Mouse (Mus musculus): ENCODE data around the gene Hnrnph1. TPM values are rescaled to one million over a fixed set of nuclear protein-coding genes. Genes with fewer than 3 reads are reported as not detected.

The Hnrnph1 gene
- polyA plus RNA-seq, 1 experiment from 2014 or later, result 500 TPM

DNA sequence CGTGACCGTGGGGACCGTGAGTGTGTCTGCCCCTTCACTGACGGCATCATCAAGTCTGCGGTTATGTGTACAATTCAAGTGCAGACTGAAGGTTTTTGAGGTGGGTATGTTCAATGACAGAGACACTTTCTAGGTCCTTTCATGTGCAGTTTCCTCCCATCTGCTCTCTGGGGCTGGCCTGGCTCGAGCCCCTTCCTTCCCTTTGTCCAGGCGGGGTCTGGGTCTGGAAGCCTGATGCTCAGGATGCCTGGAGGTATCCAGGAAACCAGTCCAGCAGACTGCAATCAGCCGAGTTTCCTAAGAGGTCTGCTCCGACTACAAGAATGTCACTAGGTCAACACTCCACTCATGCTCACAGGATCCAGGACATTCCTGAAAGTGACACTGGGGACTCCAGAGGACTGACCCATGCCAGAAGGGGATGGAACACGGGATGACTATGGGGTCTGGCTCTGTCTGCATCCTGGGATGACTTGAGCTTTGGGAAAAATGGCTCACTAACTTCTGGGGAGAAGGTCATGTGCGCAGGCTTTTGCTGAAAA lies 20.0 kb downstream of the Hnrnph1 start:
- H3K4me2 ChIP-seq (replicated peaks; ENCODE audit: low read depth, low read length), result no peak overlapping the region
- H3K9ac ChIP-seq (replicated peaks; ENCODE audit: low read length), result no peak overlapping the region
- no peaks in the 10 kb centered on the region for H3K4me1 ChIP-seq (ENCODE audit: insufficient read depth, low read length)
- no peak for ATAC-seq (ENCODE audit: low FRiP score, low TSS enrichment)
- H3K9me3 ChIP-seq (ENCODE audit: low read length), result no peaks in the 10 kb centered on the region
- H3K27ac ChIP-seq (ENCODE audit: low read length), result no peak overlapping the region
- H3K36me3 ChIP-seq (ENCODE audit: insufficient read depth, low read length), result peaks cover 54% of the 10 kb centered on the region
- no peaks in the 10 kb centered on the region for H3K27me3 ChIP-seq (ENCODE audit: insufficient read depth, low read length)
- 78% methylated on average over 11 of the region's 11 CpGs for WGBS
- H3K4me3 ChIP-seq (ENCODE audit: low read length), result no peak overlapping the region

DNA sequence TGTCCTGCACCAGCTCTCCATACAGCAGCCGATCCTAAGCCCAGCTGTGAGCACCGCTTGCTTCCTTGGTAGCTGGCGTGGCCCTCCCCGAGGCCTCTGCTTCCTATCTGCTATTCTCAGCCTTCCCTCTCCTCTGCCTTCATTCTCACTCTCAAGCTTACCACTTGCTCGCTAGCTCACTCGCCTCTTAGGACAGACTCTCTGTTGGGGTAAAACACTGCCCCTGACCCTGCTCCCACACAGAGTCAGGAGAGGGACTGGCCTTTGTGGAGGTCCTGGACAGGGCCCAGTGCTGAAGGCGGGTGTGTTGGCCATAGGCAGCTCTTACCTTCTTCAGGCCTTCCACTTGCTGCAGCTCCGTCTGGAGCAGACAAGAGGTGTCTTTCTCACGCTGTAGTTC lies 20.5 kb downstream of the Hnrnph1 start:
- 82% methylated on average over 9 of the region's 9 CpGs for WGBS
- Histone ChIP-seq H3K9ac (replicated peaks; ENCODE audit: low read length) (no peak overlapping the region), H3K27ac (ENCODE audit: low read length) (no peak overlapping the region), H3K4me3 (ENCODE audit: low read length) (no peak overlapping the region), H3K4me2 (replicated peaks; ENCODE audit: low read depth, low read length) (no peak overlapping the region), H3K9me3 (ENCODE audit: low read length) (no peaks in the 10 kb centered on the region), H3K27me3 (ENCODE audit: insufficient read depth, low read length) (no peaks in the 10 kb centered on the region), H3K36me3 (ENCODE audit: insufficient read depth, low read length) (peaks cover 55% of the 10 kb centered on the region), H3K4me1 (ENCODE audit: insufficient read depth, low read length) (no peaks in the 10 kb centered on the region)
- no peak for ATAC-seq (ENCODE audit: low FRiP score, low TSS enrichment)

DNA sequence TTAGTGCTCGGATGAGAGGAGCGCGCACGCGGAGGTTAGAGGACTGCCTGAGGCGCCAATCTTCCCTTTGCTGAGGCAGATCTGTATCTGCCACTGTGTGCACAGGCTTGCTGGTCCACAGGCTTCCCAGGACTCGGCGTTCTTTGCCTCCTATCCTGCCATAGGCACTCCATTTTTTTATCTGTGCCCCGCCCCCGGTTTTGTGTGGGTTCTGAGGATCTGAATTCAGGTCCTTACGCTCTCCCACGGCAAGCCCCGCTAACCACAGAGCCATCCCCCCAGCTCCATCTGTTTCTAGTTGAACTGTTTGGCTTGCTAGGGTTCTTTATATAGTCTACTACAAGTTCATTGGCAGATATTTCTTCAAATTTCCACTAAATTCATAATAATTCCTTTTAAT lies 22.0 kb downstream of the Hnrnph1 start:
- Histone ChIP-seq H3K27me3 (ENCODE audit: insufficient read depth, low read length) (no peaks in the 10 kb centered on the region), H3K27ac (ENCODE audit: low read length) (no peak overlapping the region), H3K9me3 (ENCODE audit: low read length) (no peaks in the 10 kb centered on the region), H3K4me3 (ENCODE audit: low read length) (no peak overlapping the region), H3K4me2 (replicated peaks; ENCODE audit: low read depth, low read length) (no peak overlapping the region), H3K36me3 (ENCODE audit: insufficient read depth, low read length) (peaks cover 53% of the 10 kb centered on the region), H3K4me1 (ENCODE audit: insufficient read depth, low read length) (no peaks in the 10 kb centered on the region), H3K9ac (replicated peaks; ENCODE audit: low read length) (no peak overlapping the region)
- 87% methylated on average over 13 of the region's 13 CpGs for WGBS
- no peak for ATAC-seq (ENCODE audit: low FRiP score, low TSS enrichment)

DNA sequence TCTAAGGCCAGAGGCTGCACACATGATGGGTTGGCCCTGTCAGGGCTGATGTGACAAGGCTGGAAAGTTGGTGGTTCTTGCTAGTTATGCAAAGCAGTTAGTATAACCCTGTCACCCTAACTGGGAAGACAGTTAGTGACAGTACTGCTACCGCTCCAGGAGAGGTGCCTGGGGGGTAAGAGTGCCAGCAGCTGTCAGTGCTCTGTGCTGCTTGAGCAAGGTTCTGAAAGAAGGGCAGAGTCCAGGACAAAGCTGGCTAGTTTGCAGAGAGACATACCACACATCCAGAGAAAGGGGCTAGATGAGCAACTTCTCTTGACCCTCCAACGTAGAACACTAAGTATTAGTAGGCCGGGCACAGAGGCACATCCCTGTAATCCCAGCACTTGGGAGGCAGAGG lies 25.7 kb downstream of the Hnrnph1 start:
- H3K4me2 ChIP-seq (replicated peaks; ENCODE audit: low read depth, low read length), result no peak overlapping the region
- no peaks in the 10 kb centered on the region for H3K4me1 ChIP-seq (ENCODE audit: insufficient read depth, low read length)
- peaks cover 51% of the 10 kb centered on the region for H3K36me3 ChIP-seq (ENCODE audit: insufficient read depth, low read length)
- no peaks in the 10 kb centered on the region for H3K27me3 ChIP-seq (ENCODE audit: insufficient read depth, low read length)
- no peak overlapping the region for H3K27ac ChIP-seq (ENCODE audit: low read length)
- no peak for ATAC-seq (ENCODE audit: low FRiP score, low TSS enrichment)
- 88% methylated on average over 3 of the region's 3 CpGs for WGBS
- H3K9ac ChIP-seq (replicated peaks; ENCODE audit: low read length), result no peak overlapping the region
- no peaks in the 10 kb centered on the region for H3K9me3 ChIP-seq (ENCODE audit: low read length)
- H3K4me3 ChIP-seq (ENCODE audit: low read length), result no peak overlapping the region

DNA sequence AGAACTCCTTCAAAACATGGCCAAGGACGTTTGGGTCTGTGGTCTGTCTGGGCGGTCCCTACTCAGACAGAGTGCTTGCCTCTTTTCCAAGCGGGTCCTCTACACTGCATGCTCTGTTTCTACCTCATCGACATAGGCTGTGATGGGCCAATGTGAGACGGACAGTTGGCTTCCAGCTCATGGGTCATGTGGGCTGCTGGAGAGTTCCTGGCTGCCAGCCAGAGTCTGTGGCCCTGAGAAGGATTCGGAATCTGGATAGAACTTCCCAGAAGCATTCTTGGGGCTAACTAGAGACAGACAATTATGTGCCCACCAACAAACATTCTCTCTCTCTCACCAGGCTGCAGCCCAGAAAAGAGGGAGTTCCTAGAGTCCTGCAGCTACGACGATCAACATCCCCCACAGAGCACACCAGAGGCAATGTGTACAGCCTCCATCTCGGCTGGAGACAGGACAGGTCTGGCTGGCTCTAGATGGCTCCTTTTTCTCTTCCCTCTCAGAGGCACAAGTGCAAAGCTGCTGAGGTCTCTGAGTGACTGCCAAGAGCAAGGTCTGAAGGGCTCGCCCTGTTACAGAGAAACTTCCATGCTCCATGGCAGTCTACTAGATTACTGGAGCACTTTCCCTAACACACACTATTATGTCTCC lies 26.7 kb downstream of the Hnrnph1 start:
- Histone ChIP-seq H3K36me3 (ENCODE audit: insufficient read depth, low read length) (peaks cover 46% of the 10 kb centered on the region), H3K9ac (replicated peaks; ENCODE audit: low read length) (no peak overlapping the region), H3K4me2 (replicated peaks; ENCODE audit: low read depth, low read length) (no peak overlapping the region), H3K9me3 (ENCODE audit: low read length) (no peaks in the 10 kb centered on the region), H3K27me3 (ENCODE audit: insufficient read depth, low read length) (no peaks in the 10 kb centered on the region), H3K27ac (ENCODE audit: low read length) (no peak overlapping the region), H3K4me3 (ENCODE audit: low read length) (no peak overlapping the region), H3K4me1 (ENCODE audit: insufficient read depth, low read length) (no peaks in the 10 kb centered on the region)
- no peak for ATAC-seq (ENCODE audit: low FRiP score, low TSS enrichment)
- 74% methylated on average over 10 of the region's 10 CpGs for WGBS

DNA sequence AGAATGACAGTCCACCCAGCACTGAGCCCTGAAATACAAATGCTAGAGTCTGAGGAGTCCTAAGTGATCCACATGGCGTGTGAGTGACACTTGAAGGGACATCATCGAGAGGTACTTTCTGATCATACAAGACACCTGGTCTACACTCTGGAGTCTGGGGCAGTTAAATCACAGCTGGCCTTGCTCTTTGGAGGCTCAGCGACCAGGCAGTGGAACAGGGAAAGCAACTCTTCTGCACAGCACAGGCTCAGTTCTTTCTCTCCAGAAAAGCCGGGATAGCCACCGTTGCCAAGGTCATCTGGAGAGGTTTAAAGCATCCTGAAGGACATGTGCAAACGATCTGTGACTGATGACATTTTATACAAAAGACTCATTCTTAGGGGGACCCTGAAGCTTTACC lies 30.4 kb downstream of the Hnrnph1 start:
- Histone ChIP-seq H3K4me2 (replicated peaks; ENCODE audit: low read depth, low read length) (no peak overlapping the region), H3K36me3 (ENCODE audit: insufficient read depth, low read length) (peaks cover 29% of the 10 kb centered on the region), H3K4me1 (ENCODE audit: insufficient read depth, low read length) (no peaks in the 10 kb centered on the region), H3K9me3 (ENCODE audit: low read length) (no peaks in the 10 kb centered on the region), H3K27me3 (ENCODE audit: insufficient read depth, low read length) (no peaks in the 10 kb centered on the region), H3K9ac (replicated peaks; ENCODE audit: low read length) (no peak overlapping the region), H3K27ac (ENCODE audit: low read length) (no peak overlapping the region), H3K4me3 (ENCODE audit: low read length) (no peak overlapping the region)
- no peak for ATAC-seq (ENCODE audit: low FRiP score, low TSS enrichment)
- 56% methylated on average over 6 of the region's 6 CpGs for WGBS

DNA sequence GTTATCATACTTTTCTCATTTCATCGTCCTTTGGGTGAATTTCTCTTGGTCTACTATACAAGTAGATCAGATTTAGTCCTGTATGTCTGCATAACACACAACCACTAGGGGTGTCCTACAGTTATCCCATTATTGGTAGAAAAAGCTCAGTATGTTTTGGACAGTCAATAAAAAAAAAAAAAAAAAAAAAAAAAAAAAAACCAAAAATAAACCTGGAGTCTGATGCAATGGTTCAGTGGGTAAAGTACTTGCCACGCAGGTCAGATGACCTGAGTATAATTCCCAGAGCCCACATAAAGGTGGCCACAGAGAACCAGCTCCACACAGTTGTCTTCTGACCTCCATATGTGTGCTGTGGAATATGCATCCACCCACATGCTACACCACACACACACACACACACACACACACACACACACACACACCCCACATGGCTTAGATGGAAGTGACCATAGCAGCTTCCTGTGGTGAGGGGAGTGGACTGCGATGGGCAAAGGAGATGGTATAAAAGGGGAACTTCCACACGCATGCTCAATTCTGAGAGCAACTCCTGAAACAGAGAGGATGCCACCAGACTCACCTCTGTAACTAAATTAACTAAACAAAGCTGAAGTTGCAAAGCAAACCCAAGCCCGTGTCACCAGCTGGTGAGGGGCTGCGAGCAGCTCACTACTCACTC lies 38.9 kb downstream of the Hnrnph1 start:
- Histone ChIP-seq H3K9ac (replicated peaks; ENCODE audit: low read length) (no peak overlapping the region), H3K4me1 (ENCODE audit: insufficient read depth, low read length) (no peaks in the 10 kb centered on the region), H3K36me3 (ENCODE audit: insufficient read depth, low read length) (peaks cover 23% of the 10 kb centered on the region), H3K9me3 (ENCODE audit: low read length) (no peaks in the 10 kb centered on the region), H3K27me3 (ENCODE audit: insufficient read depth, low read length) (no peaks in the 10 kb centered on the region), H3K4me2 (replicated peaks; ENCODE audit: low read depth, low read length) (no peak overlapping the region), H3K27ac (ENCODE audit: low read length) (no peak overlapping the region), H3K4me3 (ENCODE audit: low read length) (no peak overlapping the region)
- ATAC-seq (ENCODE audit: low FRiP score, low TSS enrichment), result no peak
- 87% methylated on average over 6 of the region's 6 CpGs for WGBS

DNA sequence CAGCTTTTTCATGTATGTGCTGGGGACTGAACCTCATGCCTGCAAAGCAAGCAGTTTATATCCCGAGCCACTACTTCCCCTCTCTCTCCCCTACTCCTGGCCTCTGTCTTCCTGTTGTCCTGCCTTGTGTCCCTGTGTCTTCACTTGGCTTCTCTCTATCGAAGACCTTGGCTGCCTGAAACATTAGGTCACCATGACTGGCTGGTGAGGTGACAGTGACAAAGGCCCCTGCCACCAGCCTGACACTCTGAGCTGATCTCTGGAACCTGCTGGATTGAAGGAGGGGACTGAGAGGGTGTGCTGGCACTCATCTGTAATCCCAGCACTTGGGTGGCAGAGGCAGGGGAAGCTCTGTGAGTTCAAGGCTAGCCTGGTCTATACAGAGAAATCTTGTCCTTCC lies 41.1 kb downstream of the Hnrnph1 start:
- Histone ChIP-seq H3K36me3 (ENCODE audit: insufficient read depth, low read length) (peaks cover 19% of the 10 kb centered on the region), H3K4me3 (ENCODE audit: low read length) (no peak overlapping the region), H3K9ac (replicated peaks; ENCODE audit: low read length) (no peak overlapping the region), H3K27me3 (ENCODE audit: insufficient read depth, low read length) (no peaks in the 10 kb centered on the region), H3K9me3 (ENCODE audit: low read length) (no peaks in the 10 kb centered on the region), H3K27ac (ENCODE audit: low read length) (no peak overlapping the region), H3K4me2 (replicated peaks; ENCODE audit: low read depth, low read length) (no peak overlapping the region), H3K4me1 (ENCODE audit: insufficient read depth, low read length) (peaks cover 6% of the 10 kb centered on the region; the same call in 1 of the 2 replicates)
- 71% methylated on average over 2 of the region's 2 CpGs for WGBS
- ATAC-seq (ENCODE audit: low FRiP score, low TSS enrichment), result no peak

DNA sequence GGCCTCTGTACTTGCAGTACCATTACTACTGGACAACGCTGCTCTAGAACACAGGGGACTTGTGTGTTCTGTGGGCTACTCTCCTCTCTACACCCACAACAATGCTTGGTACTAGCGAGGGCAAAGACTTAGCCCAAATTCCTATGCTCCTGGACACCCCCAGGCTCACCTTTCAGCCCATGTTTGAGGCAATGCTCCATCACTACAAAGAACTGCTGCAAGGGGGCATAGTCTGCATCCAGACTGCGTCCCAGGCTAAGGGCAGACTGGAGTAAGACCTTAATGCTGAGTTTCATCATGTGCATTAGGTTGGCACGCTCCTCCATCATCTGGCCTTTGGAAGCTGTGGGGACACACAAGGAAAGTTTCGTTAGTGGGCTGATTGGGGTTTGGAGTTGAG lies 44.7 kb downstream of the Hnrnph1 start:
- H3K4me1 ChIP-seq (ENCODE audit: insufficient read depth, low read length), result peaks cover 6% of the 10 kb centered on the region; the same call in 1 of the 2 replicates
- no peaks in the 10 kb centered on the region for H3K9me3 ChIP-seq (ENCODE audit: low read length)
- peak overlapping the region; percentile 49 for H3K4me3 ChIP-seq (ENCODE audit: low read length)
- no peak overlapping the region for H3K27ac ChIP-seq (ENCODE audit: low read length)
- H3K36me3 ChIP-seq (ENCODE audit: insufficient read depth, low read length), result peaks cover 4% of the 10 kb centered on the region
- H3K9ac ChIP-seq (replicated peaks; ENCODE audit: low read length), result peak overlapping the region; percentile 62
- peak overlapping the region; percentile 81 for H3K4me2 ChIP-seq (replicated peaks; ENCODE audit: low read depth, low read length)
- ATAC-seq (ENCODE audit: low FRiP score, low TSS enrichment), result peak; percentile 44
- no peaks in the 10 kb centered on the region for H3K27me3 ChIP-seq (ENCODE audit: insufficient read depth, low read length)
- WGBS, result 47% methylated on average over 5 of the region's 5 CpGs

All from kidney, embryonic 16.5 days (tissue).